Mouse (Mus musculus) stomach, embryonic 14.5 days (tissue): ENCODE measurements around the gene Upf3b. TPM values are rescaled to one million over a fixed set of nuclear protein-coding genes. Genes with fewer than 3 reads are reported as not detected.
"Not testable (repeated sequence)": the region's sequence is repeated elsewhere in the genome, so short reads cannot be mapped to it uniquely, and the experiment has no call there.

Source experiments
- ATAC-seq: fragments of 200-750 bp; cut with Nextera tagmentation; 2 replicates; pipeline ENCODE4 v1.8.0; 2017; ENCODE audit warnings: low read depth, moderate TSS enrichment; ENCODE audit not compliant: insufficient number of reproducible peaks, insufficient read depth, low FRiP score
- H3K27ac ChIP-seq: fragments of 300-500 bp; sonication (generic); 2 replicates; pipeline ENCODE4 v1.5.1; 2014; ENCODE audit warnings: mild to moderate bottlenecking, low read length, moderate library complexity, mixed read lengths
- H3K27me3 ChIP-seq: fragments of 300-500 bp; sonication (generic); 2 replicates; pipeline ENCODE4 v1.6.1; 2014; ENCODE audit warnings: low read length, control low read depth, mixed read lengths; ENCODE audit not compliant: control insufficient read depth, insufficient read depth
- H3K36me3 ChIP-seq: fragments of 300-500 bp; sonication (generic); 2 replicates; pipeline ENCODE4 v1.6.1; 2014; ENCODE audit warnings: mild to moderate bottlenecking, control low read depth, low read length, moderate library complexity, mixed read lengths; ENCODE audit not compliant: control insufficient read depth, insufficient read depth
- H3K4me1 ChIP-seq: fragments of 300-500 bp; sonication (generic); 2 replicates; pipeline ENCODE4 v1.6.1; 2014; ENCODE audit warnings: low read length, control low read depth, mixed read lengths; ENCODE audit not compliant: control insufficient read depth, insufficient read depth
- H3K4me2 ChIP-seq: fragments of 300-500 bp; sonication (generic); replicated peaks from 2 replicates; pipeline ENCODE4 v1.6.1; 2014; ENCODE audit warnings: low read depth, low read length, control low read depth
- H3K4me3 ChIP-seq: fragments of 300-500 bp; sonication (generic); 2 replicates; pipeline ENCODE4 v1.5.1; 2014; ENCODE audit warnings: low read depth, low read length, control low read depth
- H3K9ac ChIP-seq: fragments of 300-500 bp; sonication (generic); replicated peaks from 2 replicates; pipeline ENCODE4 v1.6.1; 2014; ENCODE audit warnings: low read depth, mild to moderate bottlenecking, control low read depth, low read length, moderate library complexity, mixed read lengths
- H3K9me3 ChIP-seq: fragments of 300-500 bp; sonication (generic); 2 replicates; pipeline ENCODE4 v1.6.1; 2016; ENCODE audit warnings: low read depth, low read length, control low read depth; ENCODE audit not compliant: control insufficient read depth
- WGBS: fragments of 180-500 bp; shearing (Covaris S2); extraction: QIAGEN DNeasy Blood & Tissue Kit; methylation state at CpG from one replicate; pipeline ENCODE4 v1.1.7; 2014; 5-methylcytosine and 5-hydroxymethylcytosine counted together
- polyA plus RNA-seq: library from polyadenylated mRNA; unstranded; fragments of >200 nt; fragmentation: Nextera tagmentation; extraction: Ambion mirVana; gene quantifications from 2 replicates; pipeline ENCODE4 v1.2.1, GENCODE M21; 2014

Upf3b gene
- polyA plus RNA-seq, 1 experiment from 2014 or later, result 26.3 TPM

DNA sequence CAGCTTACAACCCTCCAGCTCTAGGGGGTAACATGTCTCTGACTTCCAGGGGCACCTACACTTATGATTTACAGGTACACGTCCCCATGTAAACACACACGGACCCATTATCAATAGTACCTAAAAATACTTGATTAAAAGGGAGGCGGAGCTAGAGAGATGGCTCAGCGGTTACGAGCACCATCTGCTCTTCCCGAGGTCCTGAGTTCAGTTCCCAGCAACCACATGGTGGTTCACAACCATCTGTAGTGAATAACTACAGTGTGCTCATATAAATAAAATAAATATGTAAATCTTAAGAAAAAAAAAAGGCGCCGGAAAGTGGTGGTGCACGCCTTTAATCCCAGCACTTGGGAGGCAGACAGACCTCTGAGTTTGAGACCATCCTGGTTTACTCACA, 24.5 kb downstream of the Upf3b start:
- no peak overlapping the region for H3K9ac ChIP-seq
- peak overlapping the region; percentile 56 for H3K4me3 ChIP-seq
- H3K4me1 ChIP-seq, result no peaks in the 10 kb centered on the region
- H3K9me3 ChIP-seq, result no peaks in the 10 kb centered on the region
- WGBS, result 30% methylated on average over 9 of the region's 9 CpGs
- ATAC-seq, result peak; percentile 43; the same call in 1 of the 2 replicates
- H3K36me3 ChIP-seq, result no peaks in the 10 kb centered on the region; the same call in 1 of the 2 replicates
- peak overlapping the region; percentile 27 for H3K4me2 ChIP-seq
- H3K27me3 ChIP-seq, result no peaks in the 10 kb centered on the region
- peak overlapping the region; percentile 85 for H3K27ac ChIP-seq

DNA sequence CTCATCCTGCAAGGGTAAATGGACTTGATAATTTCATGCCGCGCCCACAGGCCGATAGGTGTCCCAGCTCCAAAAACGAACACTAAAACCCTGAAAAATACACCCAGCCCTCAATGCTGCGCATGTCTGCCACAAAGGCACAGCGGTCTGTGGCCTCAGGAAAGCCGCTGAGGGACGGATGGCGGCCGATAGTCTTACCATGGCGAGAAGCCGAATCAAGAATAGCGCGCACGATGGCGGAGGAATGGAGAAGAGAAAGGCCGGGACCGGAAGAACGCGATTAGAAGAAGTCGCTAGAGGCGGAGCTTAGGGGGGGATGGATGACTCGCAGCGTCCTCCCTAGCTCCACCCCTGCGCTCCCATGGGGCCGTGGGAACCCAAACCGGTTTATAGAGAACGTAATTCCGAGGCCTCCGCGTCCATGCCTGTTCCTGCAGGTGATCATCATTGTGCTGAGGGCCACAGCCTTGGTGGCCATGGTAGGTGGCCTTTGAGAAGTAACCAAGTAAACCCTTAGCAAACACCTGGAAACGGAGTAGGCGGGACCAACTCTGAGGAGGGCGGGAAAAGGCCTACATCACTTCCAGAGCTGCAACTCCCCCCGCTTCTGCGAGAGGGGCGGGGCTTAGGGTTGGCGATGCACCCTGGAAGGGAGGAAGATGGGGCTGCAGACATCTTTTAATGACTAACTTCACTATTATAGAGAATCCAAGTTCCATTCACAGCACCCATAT, 25.0 kb downstream of the Upf3b start, which contains the start of gene Rpl39:
Rpl39 (minus strand) TSS at position 476 of the 734 bp plus-strand sequence.
- Histone ChIP-seq H3K9ac (peak within 1 kb of the TSS; percentile 77), H3K4me1 (no peaks in the 10 kb centered on the region), H3K4me2 (peak within 1 kb of the TSS; percentile 60), H3K4me3 (peak within 1 kb of the TSS; percentile 56), H3K27ac (peak within 1 kb of the TSS; percentile 85), H3K9me3 (no peaks in the 10 kb centered on the region), H3K36me3 (no peaks in the 10 kb centered on the region; the same call in 1 of the 2 replicates), H3K27me3 (no peaks in the 10 kb centered on the region)
- 18% methylated on average over 38 of the region's 38 CpGs for WGBS
- peak; percentile 91 for ATAC-seq

DNA sequence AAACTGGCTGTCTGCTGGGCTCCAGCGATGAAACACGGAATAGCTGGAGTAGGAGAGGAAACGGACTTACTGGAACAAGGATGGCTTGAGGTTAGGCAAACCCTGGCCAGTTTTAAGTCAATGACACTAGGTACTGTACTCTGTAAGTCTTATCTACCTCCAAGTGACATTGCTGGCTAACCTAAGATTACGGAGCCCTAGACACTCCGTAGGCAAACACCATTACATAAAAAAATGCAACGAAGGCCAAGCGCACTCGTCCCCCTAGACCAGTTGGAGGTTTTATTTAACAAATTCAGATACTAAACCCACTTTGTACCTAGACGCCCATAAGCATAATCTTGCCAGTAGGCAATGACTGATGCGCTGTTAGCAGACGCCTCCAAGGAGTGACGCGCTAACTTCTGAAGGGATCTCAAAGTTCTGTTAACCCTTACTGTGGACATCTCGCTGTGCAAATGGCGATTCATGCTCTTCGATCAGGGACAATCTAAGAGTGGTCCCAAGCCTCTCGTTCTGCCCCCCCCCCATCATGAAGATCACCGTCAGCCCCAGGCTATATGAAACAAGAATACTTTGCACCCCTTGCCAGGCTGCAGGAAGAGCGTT, 25.7 kb downstream of the Upf3b start:
- H3K4me3 ChIP-seq, result peak overlapping the region; percentile 56
- no peaks in the 10 kb centered on the region; the same call in 1 of the 2 replicates for H3K36me3 ChIP-seq
- ATAC-seq, result no peak
- H3K27me3 ChIP-seq, result no peaks in the 10 kb centered on the region
- peak overlapping the region; percentile 77 for H3K9ac ChIP-seq
- H3K4me1 ChIP-seq, result no peaks in the 10 kb centered on the region
- H3K9me3 ChIP-seq, result no peaks in the 10 kb centered on the region
- peak overlapping the region; percentile 85 for H3K27ac ChIP-seq
- peak overlapping the region; percentile 60 for H3K4me2 ChIP-seq
- 17% methylated on average over 19 of the region's 19 CpGs for WGBS

- Histone ChIP-seq H3K4me1 (no peaks in the 10 kb centered on the region), H3K9me3 (no peaks in the 10 kb centered on the region), H3K36me3 (no peaks in the 10 kb centered on the region; the same call in 1 of the 2 replicates), H3K27ac (no peak overlapping the region), H3K9ac (no peak overlapping the region), H3K4me2 (no peak overlapping the region), H3K4me3 (no peak overlapping the region), H3K27me3 (no peaks in the 10 kb centered on the region)
- no peak for ATAC-seq
- 59% methylated on average over 6 of the region's 6 CpGs for WGBS
Measured at GRCm38 (mm10) chrX:37081194-37081593, 28.9 kb downstream of the Upf3b start.

GRCm38 (mm10) chrX:37080345-37080744, 29.8 kb downstream of the Upf3b start:
- not testable (repeated sequence) for H3K36me3 ChIP-seq, H3K4me2 ChIP-seq, ATAC-seq, H3K9ac ChIP-seq, H3K4me3 ChIP-seq, H3K4me1 ChIP-seq, H3K9me3 ChIP-seq, H3K27me3 ChIP-seq, H3K27ac ChIP-seq
- 58% methylated on average over 3 of the region's 4 CpGs for WGBS

DNA sequence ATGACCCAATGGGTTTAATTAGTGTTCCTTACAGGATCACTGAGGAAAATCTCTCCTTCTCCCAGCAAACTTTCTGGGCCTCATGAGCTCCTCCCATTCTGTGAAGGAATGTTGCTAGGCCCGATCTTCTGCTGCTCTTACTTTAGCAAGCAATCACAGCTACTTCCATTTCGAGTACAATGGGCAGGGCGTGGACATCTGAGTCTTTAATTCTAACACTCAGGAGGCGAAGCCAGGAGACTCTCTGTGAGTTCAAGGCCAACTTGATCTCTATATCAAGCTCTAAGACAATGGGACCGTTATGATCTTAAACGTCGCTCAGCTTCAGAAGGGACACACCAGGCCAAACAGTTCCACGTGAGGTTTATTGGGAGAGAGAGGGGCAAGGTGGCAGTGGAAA, 33.5 kb downstream of the Upf3b start:
- H3K4me1 ChIP-seq, result no peaks in the 10 kb centered on the region
- no peaks in the 10 kb centered on the region for H3K9me3 ChIP-seq
- no peaks in the 10 kb centered on the region for H3K27me3 ChIP-seq
- WGBS, result 74% methylated on average over 8 of the region's 8 CpGs
- no peak for ATAC-seq
- H3K4me3 ChIP-seq, result no peak overlapping the region
- H3K36me3 ChIP-seq, result no peaks in the 10 kb centered on the region; the same call in 1 of the 2 replicates
- no peak overlapping the region for H3K27ac ChIP-seq
- no peak overlapping the region for H3K4me2 ChIP-seq
- no peak overlapping the region for H3K9ac ChIP-seq

GRCm38 (mm10) chrX:37074262-37074892, 35.7 kb downstream of the Upf3b start:
- Histone ChIP-seq H3K4me1 (no peaks in the 10 kb centered on the region), H3K4me2 (no peak overlapping the region), H3K9me3 (no peaks in the 10 kb centered on the region), H3K36me3 (no peaks in the 10 kb centered on the region), H3K9ac (no peak overlapping the region), H3K27me3 (no peaks in the 10 kb centered on the region), H3K27ac (no peak overlapping the region), H3K4me3 (no peak overlapping the region)
- ATAC-seq, result no peak
- 38% methylated on average over 9 of the region's 9 CpGs for WGBS

DNA sequence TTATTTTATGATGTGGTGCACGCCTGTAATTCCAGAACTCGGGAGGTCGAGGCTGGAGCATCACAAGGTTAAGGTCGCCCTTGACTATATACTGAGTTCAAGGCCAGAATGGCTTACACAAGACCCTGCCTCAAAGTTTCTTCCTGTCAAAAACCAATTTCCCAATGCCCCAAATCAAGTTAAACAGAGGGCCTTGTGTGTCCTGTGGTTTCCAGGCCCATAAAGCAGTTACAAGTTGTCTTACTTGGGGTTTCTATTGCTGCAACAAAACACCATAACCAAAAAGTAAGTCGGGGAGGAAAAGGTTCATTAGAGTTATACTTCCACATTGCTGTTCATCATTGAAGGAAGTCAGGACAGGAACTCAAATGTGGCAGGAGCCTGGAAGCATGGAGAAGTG, 41.4 kb downstream of the Upf3b start:
- no peak overlapping the region for H3K4me3 ChIP-seq
- no peak for ATAC-seq
- no peak overlapping the region for H3K9ac ChIP-seq
- H3K36me3 ChIP-seq, result no peaks in the 10 kb centered on the region
- no peak overlapping the region for H3K4me2 ChIP-seq
- WGBS, result 89% methylated on average over 5 of the region's 5 CpGs
- no peaks in the 10 kb centered on the region for H3K27me3 ChIP-seq
- H3K4me1 ChIP-seq, result no peaks in the 10 kb centered on the region
- no peak overlapping the region for H3K27ac ChIP-seq
- no peaks in the 10 kb centered on the region for H3K9me3 ChIP-seq
